Mouse (Mus musculus) neural tube, embryonic 14.5 days (tissue): ENCODE results near the gene Gmps. TPM values are rescaled to one million over a fixed set of nuclear protein-coding genes. Genes with fewer than 3 reads are reported as not detected.

Source experiments
- ATAC-seq: fragments of 200-750 bp; cut with Nextera tagmentation; 2 replicates; pipeline ENCODE4 v1.8.0; 2017; ENCODE audit warnings: low read depth, mild to moderate bottlenecking, moderate TSS enrichment, moderate library complexity
- H3K27ac ChIP-seq: fragments of 300-500 bp; sonication (generic); 2 replicates; pipeline ENCODE4 v1.5.1; 2014; ENCODE audit warnings: low read depth, mild to moderate bottlenecking, control low read depth, low read length, moderate library complexity, mixed read lengths
- H3K27me3 ChIP-seq: fragments of 300-500 bp; sonication (generic); 2 replicates; pipeline ENCODE4 v1.6.1; 2014; ENCODE audit warnings: low read length; ENCODE audit not compliant: control insufficient read depth, insufficient read depth
- H3K36me3 ChIP-seq: fragments of 300-500 bp; sonication (generic); 2 replicates; pipeline ENCODE4 v1.6.1; 2014; ENCODE audit warnings: low read length, mixed read lengths; ENCODE audit not compliant: control insufficient read depth, insufficient read depth
- H3K4me1 ChIP-seq: fragments of 300-500 bp; sonication (generic); 2 replicates; pipeline ENCODE4 v1.6.1; 2014; ENCODE audit warnings: low read length; ENCODE audit not compliant: control insufficient read depth, insufficient read depth
- H3K4me2 ChIP-seq: fragments of 300-500 bp; sonication (generic); 2 replicates; pipeline ENCODE4 v1.6.1; 2014; ENCODE audit warnings: mild to moderate bottlenecking, low read depth, low read length, control low read depth
- H3K4me3 ChIP-seq: fragments of 300-500 bp; sonication (generic); 2 replicates; pipeline ENCODE4 v1.5.1; 2014; ENCODE audit warnings: low read depth, low read length, control low read depth, mixed read lengths
- H3K9ac ChIP-seq: fragments of 300-500 bp; sonication (generic); replicated peaks from 2 replicates; pipeline ENCODE4 v1.6.1; 2014; ENCODE audit warnings: low read depth, mild to moderate bottlenecking, control low read depth, low read length, mixed read lengths
- H3K9me3 ChIP-seq: fragments of 300-500 bp; sonication (generic); 2 replicates; pipeline ENCODE4 v1.6.1; 2016; ENCODE audit warnings: low read length; ENCODE audit not compliant: control insufficient read depth
- WGBS: fragments of 180-500 bp; shearing (Covaris S2); extraction: QIAGEN DNeasy Blood & Tissue Kit; methylation state at CpG from one replicate; pipeline ENCODE4 v1.1.7; 2014; 5-methylcytosine and 5-hydroxymethylcytosine counted together
- polyA plus RNA-seq: library from polyadenylated mRNA; unstranded; fragments of >200 nt; fragmentation: Nextera tagmentation; extraction: Ambion mirVana; gene quantifications from 2 replicates; pipeline ENCODE4 v1.2.1, GENCODE M21; 2014

Gene Gmps
- polyA plus RNA-seq: 49.9 and 54.6 TPM in 2 replicates

- H3K27ac ChIP-seq: peak within 1 kb of the TSS; percentile 82
- peaks cover 10% of the 10 kb centered on the region; the same call in 1 of the 2 replicates for H3K4me1 ChIP-seq
- peak within 1 kb of the TSS; percentile 88 for H3K4me2 ChIP-seq
- no peaks in the 10 kb centered on the region; the same call in 1 of the 2 replicates for H3K36me3 ChIP-seq
- no peaks in the 10 kb centered on the region for H3K27me3 ChIP-seq
- no peaks in the 10 kb centered on the region for H3K9me3 ChIP-seq
- H3K9ac ChIP-seq: peak within 1 kb of the TSS; percentile 95
- H3K4me3 ChIP-seq: peak within 1 kb of the TSS; percentile 97
- WGBS: under 1% methylated on average over 67 of the region's 67 CpGs
- ATAC-seq: peak; percentile 99
Observed at GRCm38 (mm10) chr3:63975955-63976908, at the start of gene Gmps. Gmps (plus strand) TSS chr3:63976106.

GRCm38 (mm10) chr3:63928878-63929859 is 46.7 kb upstream of the Gmps start, which contains the start of gene E130311K13Rik:
E130311K13Rik (minus strand) TSS chr3:63929472.
- Histone ChIP-seq H3K4me3 (peak within 1 kb of the TSS; percentile 70), H3K27ac (peak within 1 kb of the TSS; percentile 60; the same call in 1 of the 2 replicates), H3K27me3 (no peaks in the 10 kb centered on the region), H3K4me1 (no peaks in the 10 kb centered on the region), H3K9me3 (no peaks in the 10 kb centered on the region), H3K9ac (peak within 1 kb of the TSS; percentile 92), H3K36me3 (no peaks in the 10 kb centered on the region), H3K4me2 (peak within 1 kb of the TSS; percentile 67)
- WGBS: 5% methylated on average over 47 of the region's 48 CpGs
- ATAC-seq: peak; percentile 98

GRCm38 (mm10) chr3:63938928-63939327 is 37.0 kb upstream of the Gmps start:
- Histone ChIP-seq H3K27me3 (no peaks in the 10 kb centered on the region), H3K36me3 (no peaks in the 10 kb centered on the region), H3K4me1 (no peaks in the 10 kb centered on the region), H3K9ac (no peak overlapping the region), H3K4me3 (no peak overlapping the region), H3K27ac (no peak overlapping the region), H3K4me2 (no peak overlapping the region), H3K9me3 (no peaks in the 10 kb centered on the region)
- no peak for ATAC-seq
- WGBS: 79% methylated on average over 2 of the region's 2 CpGs

GRCm38 (mm10) chr3:63941204-63941850 is 34.6 kb upstream of the Gmps start:
- Histone ChIP-seq H3K4me2 (no peak overlapping the region), H3K27me3 (no peaks in the 10 kb centered on the region), H3K9ac (no peak overlapping the region), H3K4me1 (no peaks in the 10 kb centered on the region), H3K9me3 (no peaks in the 10 kb centered on the region), H3K36me3 (0 out of 2 replicates have a peak, but pooled peaks cover 3% of the 10 kb centered on the region), H3K27ac (no peak overlapping the region), H3K4me3 (no peak overlapping the region)
- no peak for ATAC-seq
- 94% methylated on average over 2 of the region's 2 CpGs for WGBS

- no peak for ATAC-seq
- Histone ChIP-seq H3K4me3 (no peak overlapping the region), H3K4me2 (no peak overlapping the region), H3K27me3 (no peaks in the 10 kb centered on the region), H3K27ac (no peak overlapping the region), H3K4me1 (no peaks in the 10 kb centered on the region), H3K9me3 (no peaks in the 10 kb centered on the region), H3K9ac (no peak overlapping the region), H3K36me3 (peaks cover 6% of the 10 kb centered on the region; the same call in 1 of the 2 replicates)
- WGBS: 87% methylated on average over 3 of the region's 3 CpGs
Observed at GRCm38 (mm10) chr3:63949837-63950236, 26.1 kb upstream of the Gmps start.

GRCm38 (mm10) chr3:63963421-63964099 is 12.3 kb upstream of the Gmps start:
- 8% methylated on average over 25 of the region's 25 CpGs for WGBS
- no peaks in the 10 kb centered on the region for H3K27me3 ChIP-seq
- peak overlapping the region; percentile 72 for H3K4me2 ChIP-seq
- H3K4me1 ChIP-seq: peaks cover 20% of the 10 kb centered on the region
- H3K9ac ChIP-seq: peak overlapping the region; percentile 69
- no peaks in the 10 kb centered on the region for H3K9me3 ChIP-seq
- H3K4me3 ChIP-seq: peak overlapping the region; percentile 84
- no peaks in the 10 kb centered on the region for H3K36me3 ChIP-seq
- peak overlapping the region; percentile 88 for H3K27ac ChIP-seq
- ATAC-seq: no peak

GRCm38 (mm10) chr3:63964100-63964921 is 11.6 kb upstream of the Gmps start, which contains the start of gene Slc33a1:
Slc33a1 (minus strand) TSS chr3:63964768.
- ATAC-seq: peak; percentile 98
- WGBS: under 1% methylated on average over 69 of the region's 69 CpGs
- H3K9ac ChIP-seq: peak within 1 kb of the TSS; percentile 69
- H3K4me3 ChIP-seq: peak within 1 kb of the TSS; percentile 84
- peak within 1 kb of the TSS; percentile 88 for H3K27ac ChIP-seq
- H3K36me3 ChIP-seq: no peaks in the 10 kb centered on the region
- H3K4me2 ChIP-seq: peak within 1 kb of the TSS; percentile 72
- H3K4me1 ChIP-seq: peaks cover 20% of the 10 kb centered on the region
- no peaks in the 10 kb centered on the region for H3K9me3 ChIP-seq
- no peaks in the 10 kb centered on the region for H3K27me3 ChIP-seq
